Mouse (Mus musculus): ENCODE data around the gene Olfr680-ps1. TPM values are rescaled to one million over a fixed set of nuclear protein-coding genes. Genes with fewer than 3 reads are reported as not detected.
"Not testable (repeated sequence)": the region's sequence is repeated elsewhere in the genome, so short reads cannot be mapped to it uniquely, and the experiment has no call there.

The Olfr680-ps1 gene
- polyA plus RNA-seq (2016; fragmentation: Nextera tagmentation; extraction: Ambion mirVana), result not detected in 2 replicates

- H3K9me3 ChIP-seq; DNase-seq (ENCODE audit: extremely low spot score, low spot score); H3K4me1 ChIP-seq; H3K27me3 ChIP-seq (ENCODE audit: poor library complexity, severe bottlenecking); H3K27ac ChIP-seq; H3K4me3 ChIP-seq; H3K36me3 ChIP-seq (replicated peaks): not testable (repeated sequence)
Measured at GRCm38 (mm10) chr7:105092717-105093116, at the start of gene Olfr680-ps1. TSS of gene Olfr680-ps1 (minus strand) at chr7:105092817.

- no peaks in the 10 kb centered on the region for H3K4me1 ChIP-seq
- 82% methylated on average over 2 of the region's 2 CpGs for WGBS
- no peaks in the 10 kb centered on the region for H3K36me3 ChIP-seq (replicated peaks)
- no peak overlapping the region for H3K27ac ChIP-seq
- no peaks in the 10 kb centered on the region for H3K9me3 ChIP-seq
- no peak for DNase-seq (ENCODE audit: extremely low spot score, low spot score)
- no peaks in the 10 kb centered on the region for H3K27me3 ChIP-seq (ENCODE audit: poor library complexity, severe bottlenecking)
- H3K4me3 ChIP-seq, result no peak overlapping the region
Measured at GRCm38 (mm10) chr7:105141275-105141674, 48.7 kb upstream of the Olfr680-ps1 start.

- Histone ChIP-seq H3K36me3 (replicated peaks) (no peaks in the 10 kb centered on the region), H3K27ac (no peak within 1 kb of the TSS), H3K9me3 (no peaks in the 10 kb centered on the region), H3K27me3 (ENCODE audit: poor library complexity, severe bottlenecking) (no peaks in the 10 kb centered on the region), H3K4me3 (no peak within 1 kb of the TSS), H3K4me1 (no peaks in the 10 kb centered on the region)
- DNase-seq (ENCODE audit: extremely low spot score, low spot score), result no peak
Measured at GRCm38 (mm10) chr7:105116536-105116935, 23.9 kb upstream of the Olfr680-ps1 start, which contains the start of gene Olfr681. TSS of gene Olfr681 (plus strand) at chr7:105116836.

GRCm38 (mm10) chr7:105080905-105081304, 11.7 kb downstream of the Olfr680-ps1 start, which contains the start of gene Olfr679:
TSS of gene Olfr679 (plus strand) at chr7:105081205.
- Histone ChIP-seq H3K36me3 (replicated peaks) (no peaks in the 10 kb centered on the region), H3K4me3 (no peak within 1 kb of the TSS)
- 74% methylated on average over 1 of the region's 1 CpGs for WGBS

DNA sequence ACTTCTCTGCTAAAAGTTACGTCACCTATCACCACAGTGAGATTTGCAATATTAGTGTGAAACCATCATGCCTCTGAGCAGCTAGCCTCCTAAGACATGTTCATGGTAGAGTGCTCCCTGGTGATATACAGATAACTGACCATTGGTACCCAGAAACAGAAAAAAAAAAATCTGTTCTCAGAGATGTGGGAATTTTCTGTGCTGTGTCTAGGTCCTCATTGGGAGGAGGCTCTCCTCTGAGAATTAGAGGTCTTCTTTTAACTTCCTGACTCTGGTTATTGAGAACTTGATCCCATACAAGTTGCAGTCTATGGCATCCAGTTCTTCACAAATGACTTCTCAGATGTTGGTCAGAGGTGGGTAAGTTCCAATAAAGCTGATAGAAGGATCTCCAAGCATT, 28.4 kb downstream of the Olfr680-ps1 start, which contains the start of gene Olfr678:
TSS of gene Olfr678 (plus strand) at position 301 of the 400 bp plus-strand sequence.
- 85% methylated on average over 1 of the region's 1 CpGs for WGBS
- H3K36me3 ChIP-seq (replicated peaks), result no peaks in the 10 kb centered on the region
- H3K4me1 ChIP-seq, result no peaks in the 10 kb centered on the region
- H3K9me3 ChIP-seq, result no peaks in the 10 kb centered on the region
- H3K4me3 ChIP-seq, result no peak within 1 kb of the TSS
- H3K27me3 ChIP-seq (ENCODE audit: poor library complexity, severe bottlenecking), result no peaks in the 10 kb centered on the region
- no peak within 1 kb of the TSS for H3K27ac ChIP-seq
- DNase-seq (ENCODE audit: extremely low spot score, low spot score), result no peak

More at GRCm38 (mm10) chr7:105080905-105081304, 11.7 kb downstream of the Olfr680-ps1 start, which contains the start of gene Olfr679:
- H3K27ac ChIP-seq, result no peak within 1 kb of the TSS
- no peaks in the 10 kb centered on the region for H3K27me3 ChIP-seq (ENCODE audit: poor library complexity, severe bottlenecking)
- no peaks in the 10 kb centered on the region for H3K4me1 ChIP-seq
- DNase-seq (ENCODE audit: extremely low spot score, low spot score), result no peak
- no peaks in the 10 kb centered on the region for H3K9me3 ChIP-seq

DNA sequence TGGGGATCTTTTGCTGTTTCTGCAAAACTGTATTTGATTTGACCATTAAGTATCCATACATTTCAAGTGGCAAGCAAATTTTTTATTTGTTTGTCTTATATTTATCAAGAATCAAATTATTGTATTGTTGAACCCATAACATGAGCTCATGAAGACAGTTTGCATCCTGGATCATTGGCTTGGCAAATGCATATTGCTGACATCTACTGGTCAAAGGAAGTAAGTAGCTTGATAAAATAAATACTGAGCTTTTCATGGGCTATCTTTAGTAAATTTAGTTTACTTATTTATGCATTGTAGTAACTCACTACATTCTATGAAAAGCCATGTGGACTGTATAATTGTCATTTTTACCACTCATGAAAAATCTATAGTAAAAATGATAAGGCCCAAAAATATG, 33.7 kb downstream of the Olfr680-ps1 start:
- H3K4me1 ChIP-seq, result no peaks in the 10 kb centered on the region
- DNase-seq (ENCODE audit: extremely low spot score, low spot score), result no peak
- H3K9me3 ChIP-seq, result no peaks in the 10 kb centered on the region

More for the DNA sequence above, 33.7 kb downstream of the Olfr680-ps1 start:
- Histone ChIP-seq H3K27ac (no peak overlapping the region), H3K27me3 (ENCODE audit: poor library complexity, severe bottlenecking) (no peaks in the 10 kb centered on the region), H3K4me3 (no peak overlapping the region), H3K36me3 (replicated peaks) (no peaks in the 10 kb centered on the region)

Other genes with a start within 250 kb of the Olfr680-ps1 start
- not detected in 2 replicates for gene Usp17la, start 235.8 kb downstream of the Olfr680-ps1 start, polyA plus RNA-seq (2016; fragmentation: Nextera tagmentation; extraction: Ambion mirVana)
- gene Olfr665, start 214.8 kb downstream of the Olfr680-ps1 start, polyA plus RNA-seq (2016; fragmentation: Nextera tagmentation; extraction: Ambion mirVana), result not detected in 2 replicates
- not detected in 2 replicates for gene Olfr666, start 196.9 kb downstream of the Olfr680-ps1 start, polyA plus RNA-seq (2016; fragmentation: Nextera tagmentation; extraction: Ambion mirVana)
- not detected in 2 replicates for gene Olfr667, start 171.3 kb downstream of the Olfr680-ps1 start, polyA plus RNA-seq (2016; fragmentation: Nextera tagmentation; extraction: Ambion mirVana)
- gene Olfr668, start 164.8 kb downstream of the Olfr680-ps1 start, polyA plus RNA-seq (2016; fragmentation: Nextera tagmentation; extraction: Ambion mirVana), result not detected in 2 replicates
- gene Olfr669, start 158.6 kb downstream of the Olfr680-ps1 start, polyA plus RNA-seq (2016; fragmentation: Nextera tagmentation; extraction: Ambion mirVana), result not detected in 2 replicates
- gene Olfr670, start 130.2 kb downstream of the Olfr680-ps1 start, polyA plus RNA-seq (2016; fragmentation: Nextera tagmentation; extraction: Ambion mirVana), result not detected in 2 replicates
- not detected in 2 replicates for gene Olfr671, start 113.7 kb downstream of the Olfr680-ps1 start, polyA plus RNA-seq (2016; fragmentation: Nextera tagmentation; extraction: Ambion mirVana)
- not detected in 2 replicates for gene Olfr672, start 90.8 kb downstream of the Olfr680-ps1 start, polyA plus RNA-seq (2016; fragmentation: Nextera tagmentation; extraction: Ambion mirVana)
- gene Olfr675, start 64.4 kb downstream of the Olfr680-ps1 start, polyA plus RNA-seq (2016; fragmentation: Nextera tagmentation; extraction: Ambion mirVana), result not detected in 2 replicates
- gene Olfr676, start 60.1 kb downstream of the Olfr680-ps1 start, polyA plus RNA-seq (2016; fragmentation: Nextera tagmentation; extraction: Ambion mirVana), result not detected in 2 replicates
- not detected in 2 replicates for gene Olfr677, start 41.4 kb downstream of the Olfr680-ps1 start, polyA plus RNA-seq (2016; fragmentation: Nextera tagmentation; extraction: Ambion mirVana)
- not detected in 2 replicates for gene Olfr678, start 28.3 kb downstream of the Olfr680-ps1 start, polyA plus RNA-seq (2016; fragmentation: Nextera tagmentation; extraction: Ambion mirVana)
- gene Olfr679, start 11.6 kb downstream of the Olfr680-ps1 start, polyA plus RNA-seq (2016; fragmentation: Nextera tagmentation; extraction: Ambion mirVana), result not detected in 2 replicates
- not detected in 2 replicates for gene Olfr681, start 24.0 kb upstream of the Olfr680-ps1 start, polyA plus RNA-seq (2016; fragmentation: Nextera tagmentation; extraction: Ambion mirVana)
- gene Olfr683, start 54.2 kb upstream of the Olfr680-ps1 start, polyA plus RNA-seq (2016; fragmentation: Nextera tagmentation; extraction: Ambion mirVana), result not detected in 2 replicates
- not detected in 2 replicates for gene Olfr684, start 70.8 kb upstream of the Olfr680-ps1 start, polyA plus RNA-seq (2016; fragmentation: Nextera tagmentation; extraction: Ambion mirVana)
- gene Olfr685, start 93.2 kb upstream of the Olfr680-ps1 start, polyA plus RNA-seq (2016; fragmentation: Nextera tagmentation; extraction: Ambion mirVana), result not detected in 2 replicates
- not detected in 2 replicates for gene Olfr686, start 114.7 kb upstream of the Olfr680-ps1 start, polyA plus RNA-seq (2016; fragmentation: Nextera tagmentation; extraction: Ambion mirVana)
- gene Olfr688, start 195.3 kb upstream of the Olfr680-ps1 start, polyA plus RNA-seq (2016; fragmentation: Nextera tagmentation; extraction: Ambion mirVana), result not detected in 2 replicates
- not detected in 2 replicates for gene Olfr689, start 218.3 kb upstream of the Olfr680-ps1 start, polyA plus RNA-seq (2016; fragmentation: Nextera tagmentation; extraction: Ambion mirVana)
- not detected in 2 replicates for gene Olfr690, start 241.3 kb upstream of the Olfr680-ps1 start, polyA plus RNA-seq (2016; fragmentation: Nextera tagmentation; extraction: Ambion mirVana)
- gene Olfr691, start 249.5 kb upstream of the Olfr680-ps1 start, polyA plus RNA-seq (2016; fragmentation: Nextera tagmentation; extraction: Ambion mirVana), result 0.11 TPM in 1 of 2 replicates, not detected in the other